In the genomic region with DNA sequence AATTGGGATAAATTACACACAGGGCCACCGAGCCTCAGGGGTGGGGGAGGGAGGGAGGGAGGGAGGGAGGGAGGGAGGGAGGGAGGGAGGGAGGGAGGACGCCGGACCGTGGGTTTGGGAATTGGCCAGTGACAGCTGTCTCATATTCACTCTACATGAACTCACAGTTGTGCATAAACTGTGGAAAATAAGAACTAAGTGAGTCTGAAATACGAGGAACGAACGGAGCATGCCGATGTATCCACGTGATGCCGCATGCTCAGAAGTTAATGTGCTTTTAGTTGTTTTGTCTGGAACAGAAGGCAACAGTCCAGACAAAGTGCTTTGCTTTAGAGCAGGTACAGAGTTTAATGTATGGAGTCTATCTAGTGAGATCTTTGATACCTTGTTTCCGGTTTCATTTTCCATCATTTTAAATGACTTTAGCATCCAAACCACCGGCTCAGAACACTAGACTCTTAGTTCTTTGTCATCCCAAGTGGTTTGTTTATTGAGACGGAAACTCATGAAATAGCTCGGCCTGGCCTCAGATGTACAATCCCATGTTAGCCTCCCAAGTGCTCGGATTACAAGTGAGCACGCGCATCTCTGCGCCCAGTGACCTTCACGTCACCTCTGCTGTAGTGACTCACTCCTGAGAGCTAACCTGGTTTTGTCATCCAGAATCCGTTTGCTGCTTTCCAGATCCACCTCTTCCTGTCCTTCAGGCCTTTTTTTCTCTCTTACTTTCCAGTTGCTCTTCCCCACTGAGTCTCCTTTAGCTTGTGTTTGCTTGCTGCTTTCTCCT, we compare ENCODE assay signal across 9 mouse cellular contexts. TPM values are rescaled to one million over a fixed set of nuclear protein-coding genes. Genes with fewer than 3 reads are reported as not detected.
DNase-seq lines count a peak whose midpoint lies in the region; ATAC-seq and TF ChIP-seq lines count a peak whose summit lies in the region.
"Had no signal": no experiment of that assay in that cellular context is flagged by ENCODE, and none has a peak within 500 bp of the region (broad histone marks: within the 10 kb centered on the region; RNA-seq: fewer than 3 reads in every experiment).

No protein-coding gene starts in this region.

- H3K4me1 ChIP-seq in limb, embryonic 11.5 days (ENCODE audit: control insufficient read depth, insufficient read depth, low read length): 0 out of 2 replicates have a peak, but pooled peaks cover 7% of the 10 kb centered on the region
- peaks cover 9% of the 10 kb centered on the region; the same call in 1 of the 2 replicates for H3K4me1 ChIP-seq in limb, embryonic 10.5 days
- peaks cover 20% of the 10 kb centered on the region for H3K4me1 ChIP-seq in heart, embryonic 12.5 days (replicated peaks)
- H3K4me1 ChIP-seq: neural tube, embryonic 13.5 days had no signal

- H3K4me2 ChIP-seq in limb, embryonic 11.5 days (ENCODE audit: low read depth, severe bottlenecking): no peak overlapping the region
- no peak overlapping the region for H3K4me2 ChIP-seq in heart, embryonic 12.5 days
- peak overlapping the region; percentile 65 for H3K4me2 ChIP-seq in myocyte (ENCODE audit: low read depth)
- H3K4me2 ChIP-seq: neural tube, embryonic 13.5 days had no signal

- no peaks in the 10 kb centered on the region for H3K27me3 ChIP-seq in limb, embryonic 11.5 days (ENCODE audit: control insufficient read depth, insufficient read depth, low read length)
- H3K27me3 ChIP-seq in limb, embryonic 10.5 days (ENCODE audit: low read depth, poor library complexity, severe bottlenecking): no peaks in the 10 kb centered on the region
- H3K27me3 ChIP-seq in heart, embryonic 12.5 days (replicated peaks): no peaks in the 10 kb centered on the region
- H3K27me3 ChIP-seq in myocyte (ENCODE audit: control insufficient read depth, insufficient read depth, insufficient read length): no peaks in the 10 kb centered on the region
- H3K27me3 ChIP-seq: neural tube, embryonic 13.5 days had no signal

- no peak overlapping the region for H3K27ac ChIP-seq in limb, embryonic 11.5 days (replicated peaks; ENCODE audit: low read depth, low read length)
- no peak overlapping the region; the same call in 1 of the 2 replicates for H3K27ac ChIP-seq in limb, embryonic 10.5 days
- peak overlapping the region; percentile 52 for H3K27ac ChIP-seq in heart, embryonic 12.5 days (ENCODE audit: poor library complexity, severe bottlenecking)
- H3K27ac ChIP-seq: neural tube, embryonic 13.5 days had no signal

- no peaks in the 10 kb centered on the region for H3K9me3 ChIP-seq in limb, embryonic 11.5 days (ENCODE audit: control insufficient read depth, low read length)
- H3K9me3 ChIP-seq in limb, embryonic 10.5 days (replicated peaks): no peaks in the 10 kb centered on the region
- H3K9me3 ChIP-seq in heart, embryonic 12.5 days (replicated peaks): peaks cover 6% of the 10 kb centered on the region; the same call in 1 of the 2 replicates
- H3K9me3 ChIP-seq: neural tube, embryonic 13.5 days had no signal

- H3K9ac ChIP-seq in limb, embryonic 11.5 days (ENCODE audit: low read length): no peak overlapping the region
- no peak overlapping the region; the same call in 1 of the 2 replicates for H3K9ac ChIP-seq in heart, embryonic 12.5 days
- H3K9ac ChIP-seq: neural tube, embryonic 13.5 days had no signal

- no peak for TF ChIP-seq POLR2A in myocyte (IDR thresholded peaks at IDR 0.05; ENCODE audit: insufficient read length, low read depth)

- no peak overlapping the region for H3ac ChIP-seq in myocyte (ENCODE audit: control insufficient read depth, insufficient read length)

- DNase-seq in limb, embryonic 11.5 days (ENCODE audit: low spot score): no peak
- no peak for DNase-seq in limb, embryonic 10.5 days (ENCODE audit: low spot score)
- peak; percentile 61 to 69 for DNase-seq in adrenal gland, postnatal 36 days
- DNase-seq in layer of hippocampus, postnatal 36 days: no peak
- DNase-seq in layer of hippocampus, adult 9-11 months: no peak
- DNase-seq in thymus, postnatal 25 days: no peak

- H3K36me3 ChIP-seq in limb, embryonic 11.5 days (ENCODE audit: control insufficient read depth, insufficient read depth, low read length): peaks cover 6% of the 10 kb centered on the region; the same call in 1 of the 2 replicates
- H3K36me3 ChIP-seq in limb, embryonic 10.5 days: peaks cover 53% of the 10 kb centered on the region
- H3K36me3 ChIP-seq in heart, embryonic 12.5 days: peaks cover 49% of the 10 kb centered on the region
- H3K36me3 ChIP-seq in myocyte (ENCODE audit: control insufficient read depth, insufficient read depth): no peaks in the 10 kb centered on the region

- no peak overlapping the region for H3K4me3 ChIP-seq in limb, embryonic 11.5 days (ENCODE audit: low read depth, low read length)
- no peak overlapping the region for H3K4me3 ChIP-seq in limb, embryonic 10.5 days
- H3K4me3 ChIP-seq in heart, embryonic 12.5 days: no peak overlapping the region
- H3K4me3 ChIP-seq in myocyte: peak overlapping the region; percentile 5
- H3K4me3 ChIP-seq: neural tube, embryonic 13.5 days had no signal

- 65% methylated on average over 19 of the region's 20 CpGs for WGBS in limb, embryonic 11.5 days
- WGBS in limb, embryonic 10.5 days: 75% methylated on average over 19 of the region's 20 CpGs
- 66% methylated on average over 18 of the region's 20 CpGs for WGBS in heart, embryonic 12.5 days

- H3K79me2 ChIP-seq in myocyte (ENCODE audit: control insufficient read depth, insufficient read depth): no peaks in the 10 kb centered on the region

- peak; percentile 26; the same call in 1 of the 2 replicates for ATAC-seq in limb, embryonic 11.5 days (ENCODE audit: insufficient number of reproducible peaks, low FRiP score, low TSS enrichment, low read depth)
- ATAC-seq in heart, embryonic 12.5 days (ENCODE audit: insufficient number of reproducible peaks, low FRiP score): no peak

TF ChIP-seq in myocyte, 11 proteins besides CTCF, POLR2A, EP300 and RAD21:
- TF ChIP-seq USF1 (IDR thresholded peaks at IDR 0.05; ENCODE audit: low read depth) (peak; percentile 43), E2F4 (IDR thresholded peaks at IDR 0.05; ENCODE audit: insufficient read depth) (no peak), CEBPB (IDR thresholded peaks at IDR 0.05; ENCODE audit: insufficient read depth, poor library complexity, severe bottlenecking) (no peak)

RNA-seq across cellular contexts. Expression of a gene that starts 22.4 kb away (rescaled TPM):
- polyA plus RNA-seq in limb, embryonic 11.5 days (2014; fragmentation: Nextera tagmentation; extraction: Ambion mirVana): 1.8 and 2.1 TPM in 2 replicates
- polyA plus RNA-seq in limb, embryonic 10.5 days (2016; fragmentation: Nextera tagmentation; extraction: Ambion mirVana): 1.2 and 1.3 TPM in 2 replicates
- 1 to 10 TPM; 6.0 to 7.7 TPM for total RNA-seq in adrenal gland, postnatal 36 days (2021)
- polyA plus RNA-seq in heart, embryonic 12.5 days (2016; fragmentation: Nextera tagmentation; extraction: Ambion mirVana): 7.3 and 7.5 TPM in 2 replicates
- polyA plus RNA-seq in myocyte (2012; fragmentation: generic; extraction: Trizol): 0.73 TPM
- 1 to 10 TPM; 3.6 to 4.0 TPM for total RNA-seq in layer of hippocampus, postnatal 36 days (2021)

Comparison
In these comparisons a context has a peak if more than half of its experiments do, and no peak if none do; other contexts are left out.
1. DNase-seq: peak in adrenal gland, postnatal 36 days (2 of 2); none in limb, embryonic 11.5 days (single experiment), limb, embryonic 10.5 days (single experiment), layer of hippocampus, postnatal 36 days (0 of 2), layer of hippocampus, adult 9-11 months (single experiment) and thymus, postnatal 25 days (single experiment).